Mouse (Mus musculus) cerebellum, adult 9-10 months (tissue): ENCODE measurements at regions not wholly inside any gene's neighbourhood (a gene's known extent, or its start where the extent isn't known, plus 50 kb on each side); places are given as distances from the start of the nearest gene placed in this dataset.

Experiments used
- DNase-seq: peaks from one replicate; pipeline ENCODE4 v3.0.0; 2022

DNA sequence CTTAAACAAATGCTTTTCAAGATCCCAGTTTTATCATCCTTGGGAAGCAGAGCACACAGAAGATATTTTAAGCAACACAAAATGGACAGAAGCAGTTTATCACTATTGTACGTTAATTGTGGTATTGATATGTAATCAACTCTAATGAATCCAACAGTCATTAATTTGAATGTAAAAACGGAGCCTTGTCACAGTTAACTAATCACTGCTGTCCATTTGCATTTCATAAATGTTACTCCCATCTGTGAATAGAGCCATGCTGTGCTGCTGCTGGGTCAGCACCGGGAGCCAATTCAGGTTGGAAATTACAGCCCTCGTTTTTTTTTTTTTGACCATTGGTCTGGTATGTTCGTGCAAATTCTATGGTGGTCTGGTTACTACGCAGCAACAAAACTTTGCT is 85.0 kb upstream of the Fbxo33 start:
- DNase-seq = no peak
